Mouse (Mus musculus): Measurements from ENCODE around the gene Krt80.

Krt80 gene

GRCm38 (mm10) chr15:101370101-101370911 is at the start of gene Krt80:
Krt80 (minus strand) TSS chr15:101370162.
- DNase-seq (ENCODE audit: low read depth, low spot score): peak; percentile 91

GRCm38 (mm10) chr15:101418950-101419349 is 49.0 kb upstream of the Krt80 start:
- DNase-seq (ENCODE audit: low read depth, low spot score): peak; percentile 12

GRCm38 (mm10) chr15:101414807-101415565 is 45.0 kb upstream of the Krt80 start:
- no peak for DNase-seq (ENCODE audit: low read depth, low spot score)

GRCm38 (mm10) chr15:101413916-101414635 is 44.1 kb upstream of the Krt80 start:
- DNase-seq (ENCODE audit: low read depth, low spot score): peak; percentile 20

GRCm38 (mm10) chr15:101412188-101412587 is 42.2 kb upstream of the Krt80 start:
- no peak for DNase-seq (ENCODE audit: low read depth, low spot score)

GRCm38 (mm10) chr15:101410775-101411174 is 40.8 kb upstream of the Krt80 start, which contains the start of gene Krt7:
Krt7 (plus strand) TSS chr15:101411043.
- no peak for DNase-seq (ENCODE audit: low read depth, low spot score)

GRCm38 (mm10) chr15:101398269-101398668 is 28.3 kb upstream of the Krt80 start:
- no peak for DNase-seq (ENCODE audit: low read depth, low spot score)

- DNase-seq (ENCODE audit: low read depth, low spot score): no peak
These were observed 27.7 kb upstream of the Krt80 start for GRCm38 (mm10) chr15:101397683-101398082.

GRCm38 (mm10) chr15:101396921-101397320 is 27.0 kb upstream of the Krt80 start:
- DNase-seq (ENCODE audit: low read depth, low spot score): no peak

- DNase-seq (ENCODE audit: low read depth, low spot score): no peak
These were observed 26.5 kb upstream of the Krt80 start for GRCm38 (mm10) chr15:101396466-101396865.

- no peak for DNase-seq (ENCODE audit: low read depth, low spot score)
These were observed 24.9 kb upstream of the Krt80 start for GRCm38 (mm10) chr15:101394908-101395307.

- DNase-seq (ENCODE audit: low read depth, low spot score): no peak
These were observed 22.3 kb upstream of the Krt80 start for GRCm38 (mm10) chr15:101392251-101392650.

GRCm38 (mm10) chr15:101390203-101390602 is 20.2 kb upstream of the Krt80 start:
- DNase-seq (ENCODE audit: low read depth, low spot score): no peak

GRCm38 (mm10) chr15:101388034-101388541 is 18.1 kb upstream of the Krt80 start:
- no peak for DNase-seq (ENCODE audit: low read depth, low spot score)

GRCm38 (mm10) chr15:101387176-101387575 is 17.2 kb upstream of the Krt80 start:
- no peak for DNase-seq (ENCODE audit: low read depth, low spot score)

- DNase-seq (ENCODE audit: low read depth, low spot score): peak; percentile 84
These were observed 15.1 kb upstream of the Krt80 start for GRCm38 (mm10) chr15:101385064-101385463.

GRCm38 (mm10) chr15:101384610-101385009 is 14.6 kb upstream of the Krt80 start:
- no peak for DNase-seq (ENCODE audit: low read depth, low spot score)

GRCm38 (mm10) chr15:101382811-101383210 is 12.8 kb upstream of the Krt80 start:
- DNase-seq (ENCODE audit: low read depth, low spot score): peak; percentile 76

GRCm38 (mm10) chr15:101381758-101382157 is 11.8 kb upstream of the Krt80 start:
- DNase-seq (ENCODE audit: low read depth, low spot score): peak; percentile 80

- no peak for DNase-seq (ENCODE audit: low read depth, low spot score)
These were observed 8.7 kb upstream of the Krt80 start for GRCm38 (mm10) chr15:101378646-101379045.

- DNase-seq (ENCODE audit: low read depth, low spot score): no peak
These were observed 6.8 kb upstream of the Krt80 start for GRCm38 (mm10) chr15:101376776-101377061.

All from skeletal muscle tissue, adult 2 months (tissue).